Mouse (Mus musculus): ENCODE results near the gene Aurkc.
"Not testable (repeated sequence)": the region's sequence is repeated elsewhere in the genome, so short reads cannot be mapped to it uniquely, and the experiment has no call there.

DNA sequence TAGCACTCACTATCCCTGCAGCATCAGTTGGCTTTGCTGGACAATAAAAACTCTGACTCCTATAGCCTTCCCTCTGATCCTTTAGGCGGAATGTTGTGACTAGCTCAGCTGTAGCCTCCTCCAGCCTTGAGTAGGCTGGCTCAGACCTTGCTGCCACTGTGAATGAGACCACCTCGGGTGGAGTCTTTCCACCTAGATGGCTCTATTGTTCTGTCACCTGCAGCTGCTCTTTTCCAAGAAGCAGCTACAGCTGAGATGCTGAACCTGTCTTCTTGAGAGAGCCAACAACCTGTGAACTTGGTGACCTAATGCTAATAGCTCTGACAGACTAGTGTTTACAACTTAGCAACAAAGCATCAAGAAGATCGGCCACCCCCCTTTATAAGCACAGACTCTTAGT is 3.8 kb downstream of the Aurkc start:
- TF ChIP-seq CTCF (IDR thresholded peaks at IDR 0.05; ENCODE audit: borderline replicate concordance, control insufficient read depth, extremely low read depth, insufficient read depth, low read length, poor library complexity); POLR2A (IDR thresholded peaks at IDR 0.05; ENCODE audit: control insufficient read depth, extremely low read depth, insufficient read depth, low read length, poor library complexity): not testable (repeated sequence)
